Mouse (Mus musculus) frontal cortex, postnatal 36 days (tissue): ENCODE measurements around the gene Ldlr.
"Not testable (repeated sequence)": the region's sequence is repeated elsewhere in the genome, so short reads cannot be mapped to it uniquely, and the experiment has no call there.

Source experiments
- DNase-seq, 2 experiments: peaks; one replicate each; pipeline ENCODE4 v3.0.0; 2022; ENCODE audit warnings: low spot score in 2 of 2

Gene Ldlr

DNA sequence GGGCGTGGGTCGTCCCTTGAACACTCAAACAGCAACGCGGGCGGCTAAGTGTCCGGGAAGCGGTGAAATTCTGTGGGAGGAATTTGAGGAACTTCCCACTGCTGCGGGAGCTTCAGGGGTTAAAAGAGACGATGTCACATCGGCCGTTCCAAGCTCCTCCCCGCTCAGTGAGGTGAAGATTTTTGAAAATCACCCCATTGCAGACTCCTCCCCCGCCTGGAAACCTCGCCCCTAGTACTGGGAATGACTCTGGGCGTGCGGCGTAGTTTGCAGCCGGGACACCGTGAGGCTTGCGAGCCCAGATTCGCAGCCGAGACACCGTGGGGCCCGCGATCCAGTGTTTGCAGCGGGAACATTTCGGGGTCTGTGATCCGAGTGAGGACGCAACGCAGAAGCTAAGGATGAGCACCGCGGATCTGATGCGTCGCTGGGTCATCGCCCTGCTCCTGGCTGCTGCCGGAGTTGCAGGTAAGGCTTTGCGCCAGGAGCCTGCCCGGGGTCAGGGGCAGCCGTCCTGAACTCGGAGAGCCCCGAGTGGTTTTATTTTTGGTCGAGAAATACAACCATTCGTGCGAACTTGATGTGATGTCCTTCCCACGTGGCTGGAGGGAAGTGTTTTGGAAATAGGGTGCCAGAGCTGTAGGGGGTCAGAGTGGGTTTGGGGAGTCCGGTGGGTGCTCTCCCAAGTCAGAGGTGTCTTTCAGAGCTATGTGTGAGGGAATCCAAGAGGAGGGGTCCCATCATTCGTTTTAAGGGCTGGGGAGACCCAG is at the start of gene Ldlr:
TSS of gene Ldlr (plus strand) at position 107 of the 770 bp plus-strand sequence.
- DNase-seq = peak; percentile 69 to 81

DNA sequence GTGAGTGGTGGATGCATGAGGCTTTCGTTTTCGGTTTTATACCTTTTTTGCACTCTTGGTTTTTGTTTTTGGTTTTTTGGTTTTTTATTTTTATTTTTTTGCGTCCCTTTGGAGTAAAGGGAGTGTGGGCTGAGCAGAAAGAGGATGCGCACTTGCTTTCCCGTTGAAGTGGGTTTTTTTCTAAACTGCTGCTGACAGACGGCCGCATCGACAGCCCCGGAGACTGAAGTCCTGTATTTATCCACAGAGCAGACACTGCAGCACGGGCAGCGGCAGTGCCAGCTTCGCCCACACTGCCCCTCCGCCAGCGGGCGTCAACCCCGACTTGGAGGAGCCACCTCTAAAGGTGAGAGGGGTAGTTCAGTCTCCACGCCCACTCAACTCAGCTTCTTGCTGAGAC is 45.6 kb upstream of the Ldlr start:
- DNase-seq = no peak

DNA sequence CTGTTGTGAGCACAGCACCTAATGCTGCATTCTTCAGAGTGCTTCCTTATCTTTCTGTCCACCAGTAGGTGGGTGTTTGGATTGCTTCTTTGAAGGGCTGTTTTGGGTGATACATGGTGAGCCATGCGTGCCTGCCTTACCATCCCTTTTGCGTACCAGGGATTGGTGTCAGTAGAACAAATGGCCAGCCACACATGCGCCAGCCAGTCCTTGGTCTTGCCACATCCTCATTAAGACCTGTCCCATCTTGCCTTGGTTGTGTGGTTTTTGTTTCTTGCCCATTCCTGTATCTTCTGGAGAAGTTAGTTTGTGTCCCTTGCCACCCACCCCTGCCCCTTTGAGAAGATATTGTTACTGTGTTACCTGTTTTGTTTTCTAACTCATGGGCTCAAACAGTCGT is 42.8 kb upstream of the Ldlr start:
- no peak for DNase-seq

DNA sequence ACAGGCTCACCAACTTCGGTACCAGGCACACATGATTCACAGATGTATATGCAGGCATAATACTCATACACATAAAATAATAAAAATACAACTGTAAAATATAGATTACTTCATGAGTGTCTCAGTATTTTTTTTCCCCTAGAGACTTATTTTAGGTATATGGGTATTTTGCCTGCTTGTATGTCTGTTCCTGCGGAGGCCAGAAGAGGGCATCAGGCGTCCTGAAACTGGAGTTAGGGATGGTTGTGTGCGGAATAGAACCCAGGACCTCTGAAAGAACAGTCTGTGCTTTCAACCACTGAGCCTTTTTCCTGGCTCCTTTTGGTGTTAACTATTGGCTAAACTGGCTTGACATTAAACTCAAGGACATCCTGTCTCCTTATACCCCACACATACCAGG is 40.5 kb upstream of the Ldlr start:
- no peak for DNase-seq

DNA sequence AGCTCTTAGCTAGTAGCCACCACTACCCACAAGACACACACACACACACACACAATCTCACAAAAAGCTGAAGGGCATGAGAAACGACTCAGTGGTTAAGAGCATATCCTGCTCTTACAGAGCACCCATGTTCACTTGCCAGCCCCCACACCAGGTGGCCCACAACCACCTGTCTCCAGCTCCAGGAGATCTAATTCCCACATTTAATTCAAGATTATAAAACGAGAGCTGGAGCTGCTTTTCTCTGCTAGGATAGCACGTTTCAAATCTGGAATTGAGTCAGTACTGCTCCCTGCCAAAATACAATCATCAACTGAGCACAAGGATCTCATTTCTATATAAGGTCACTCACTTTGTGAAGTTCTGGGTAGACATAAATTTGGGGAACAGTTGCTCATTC is 39.4 kb upstream of the Ldlr start:
- DNase-seq = peak in 1 of 2 experiments; percentile 31

DNA sequence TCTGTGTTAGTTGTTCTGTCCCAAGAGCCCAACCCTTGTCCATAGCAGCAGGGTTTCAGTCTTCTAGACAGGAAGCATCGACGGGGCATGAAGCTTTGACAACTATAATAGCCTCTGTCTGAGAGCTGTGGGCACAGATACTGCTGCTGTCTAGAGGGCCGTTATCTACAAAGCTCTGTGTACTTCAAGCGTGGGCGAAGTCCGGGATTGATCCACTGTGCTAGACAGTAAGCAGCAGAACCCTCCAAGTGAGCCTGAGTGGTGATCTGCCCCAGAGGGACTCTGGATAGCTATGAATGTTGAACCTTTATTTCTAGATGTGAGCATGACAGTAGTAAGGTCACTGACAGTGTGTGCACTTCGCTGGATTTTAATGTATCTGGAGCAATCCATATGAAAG is 34.7 kb upstream of the Ldlr start:
- DNase-seq = no peak

DNA sequence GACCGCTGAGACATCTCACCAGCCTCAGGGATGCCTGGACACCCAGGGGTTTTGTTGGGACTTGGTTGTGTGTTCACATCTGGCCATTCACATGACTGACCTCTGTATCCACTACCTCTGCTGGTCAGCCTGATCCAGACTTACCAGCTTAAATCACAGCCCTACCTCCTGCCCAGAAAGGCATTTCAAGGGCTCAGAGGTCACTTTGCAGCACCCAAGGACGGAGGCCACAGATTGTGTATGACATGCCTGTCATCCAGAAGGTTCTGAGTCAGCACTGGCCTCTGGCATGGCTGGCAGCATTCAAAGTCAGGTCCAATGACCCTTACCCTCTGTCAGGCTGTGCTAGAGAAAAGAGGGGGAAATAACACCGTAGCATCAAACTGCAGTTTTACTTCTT is 33.3 kb upstream of the Ldlr start:
- DNase-seq = no peak

DNA sequence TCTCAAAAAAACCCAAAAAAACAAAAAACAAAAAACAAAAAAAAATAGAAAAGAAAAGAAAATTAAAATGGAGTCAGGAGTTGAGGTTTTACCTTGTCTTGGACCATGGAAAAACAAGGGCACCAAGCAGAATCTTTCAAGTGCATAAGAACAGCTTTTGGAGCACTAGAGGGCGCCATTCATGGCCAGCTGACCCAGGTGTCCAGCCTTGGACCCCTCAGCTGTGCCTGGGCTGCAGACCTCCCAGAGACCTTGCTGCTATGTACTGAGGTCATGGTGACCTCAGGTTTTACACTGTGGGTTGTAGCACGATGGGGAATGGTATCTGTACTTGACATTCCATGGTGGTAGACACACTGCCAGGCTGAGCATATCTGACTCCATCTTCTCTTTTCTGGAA is 31.4 kb upstream of the Ldlr start:
- DNase-seq = no peak

DNA sequence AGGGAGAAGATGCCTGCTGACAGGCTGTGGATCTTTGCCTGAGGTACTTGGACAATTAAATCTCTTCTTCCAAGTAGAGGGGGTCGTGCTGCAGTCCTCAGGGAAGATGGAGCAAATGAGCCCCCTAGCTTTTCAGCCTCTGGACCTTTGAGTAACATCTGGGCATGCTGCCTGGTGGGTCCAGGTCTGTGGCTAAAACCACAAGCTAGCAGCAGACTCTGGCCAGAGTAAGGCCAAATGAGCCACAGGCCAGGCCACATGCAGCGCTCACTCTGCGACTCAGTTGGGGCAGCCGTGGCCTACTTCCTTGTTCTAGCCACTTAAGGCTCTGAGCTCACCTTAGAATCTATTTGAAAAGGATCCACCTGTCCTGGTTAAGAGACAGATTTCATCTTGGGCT is 30.8 kb upstream of the Ldlr start:
- DNase-seq = no peak

DNA sequence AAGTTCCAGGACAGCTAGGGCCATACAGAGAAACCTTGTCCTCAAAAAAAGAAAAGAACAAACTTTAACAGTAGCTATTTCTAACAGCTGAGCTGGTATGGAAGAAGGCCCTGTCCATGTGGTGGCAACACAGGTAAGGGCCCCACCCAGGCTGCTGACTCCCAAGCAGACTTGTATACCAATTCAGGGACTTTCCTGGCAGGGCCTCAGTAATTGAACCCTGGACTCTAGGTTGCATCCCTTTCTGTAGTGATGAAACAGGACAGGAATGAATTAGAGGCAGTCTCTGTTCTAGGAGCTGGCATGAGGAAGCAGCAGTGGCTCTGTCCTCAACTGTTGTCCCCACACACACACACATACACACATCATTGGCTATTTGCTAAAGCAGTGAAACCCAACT is 29.2 kb upstream of the Ldlr start:
- DNase-seq = no peak

DNA sequence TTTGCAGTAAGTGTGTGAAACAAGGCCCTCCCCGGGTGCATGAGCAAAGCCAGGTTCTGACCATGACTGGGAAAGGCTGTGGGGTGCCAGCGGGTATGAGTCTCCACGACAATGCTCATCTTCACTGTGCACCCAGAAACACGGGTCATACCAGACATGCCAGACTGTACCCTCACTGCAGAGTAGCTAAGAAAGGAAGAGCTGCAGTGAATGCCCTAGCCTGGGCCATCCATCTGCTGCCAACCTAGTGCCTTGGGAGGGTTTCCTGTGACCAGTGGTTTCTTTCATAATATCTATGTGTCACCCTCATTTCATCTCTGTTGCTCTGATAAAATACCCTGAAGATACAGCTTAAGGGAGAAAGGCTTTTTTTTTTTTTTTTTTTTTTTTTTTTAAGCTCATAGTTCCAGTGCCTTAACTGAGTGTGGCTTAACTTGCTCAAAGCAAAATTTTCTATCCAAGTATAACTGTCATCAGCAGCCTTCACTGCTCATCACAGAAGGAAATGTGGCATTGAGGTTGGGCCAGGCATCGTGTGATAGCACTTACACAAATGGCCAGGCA is 28.0 kb upstream of the Ldlr start:
- DNase-seq = no peak

DNA sequence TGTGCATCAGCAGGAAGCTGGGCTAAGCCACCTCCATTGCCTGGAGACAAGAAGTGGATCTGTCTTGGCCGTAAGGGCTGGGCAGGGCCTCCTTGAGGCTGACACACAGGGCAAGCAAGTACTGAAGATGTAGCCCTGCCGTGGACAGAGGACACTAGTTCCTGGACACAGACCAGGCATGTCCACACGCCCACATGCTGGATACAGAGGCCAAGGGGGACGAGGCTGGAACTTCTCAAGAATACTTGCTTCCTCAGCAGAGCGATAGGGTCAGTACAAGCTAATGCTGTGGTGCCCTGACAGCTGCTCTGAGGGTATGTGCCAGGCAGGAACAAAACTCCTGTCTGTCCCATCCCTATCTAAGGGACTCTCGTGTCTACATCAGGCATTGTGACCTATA is 26.2 kb upstream of the Ldlr start:
- no peak for DNase-seq

DNA sequence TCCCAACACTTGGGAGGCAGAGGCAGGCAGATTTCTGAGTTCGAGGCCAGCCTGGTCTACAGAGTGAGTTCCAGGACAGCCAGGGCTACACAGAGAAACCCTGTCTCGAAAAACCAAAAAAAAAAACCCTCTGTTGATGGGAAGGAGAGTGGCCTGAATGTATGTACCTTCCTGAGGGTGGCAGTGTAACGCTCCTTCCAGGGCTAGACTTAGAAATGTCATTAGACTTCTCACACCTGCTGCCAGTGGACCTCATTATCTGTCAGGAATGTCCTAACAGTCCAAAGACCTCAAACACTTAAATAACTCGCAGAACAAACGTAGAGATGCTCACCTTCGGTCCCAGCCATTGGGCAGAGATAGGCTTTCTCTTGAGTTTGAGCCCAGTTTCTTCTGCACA is 24.0 kb upstream of the Ldlr start:
- DNase-seq = not testable (repeated sequence)

DNA sequence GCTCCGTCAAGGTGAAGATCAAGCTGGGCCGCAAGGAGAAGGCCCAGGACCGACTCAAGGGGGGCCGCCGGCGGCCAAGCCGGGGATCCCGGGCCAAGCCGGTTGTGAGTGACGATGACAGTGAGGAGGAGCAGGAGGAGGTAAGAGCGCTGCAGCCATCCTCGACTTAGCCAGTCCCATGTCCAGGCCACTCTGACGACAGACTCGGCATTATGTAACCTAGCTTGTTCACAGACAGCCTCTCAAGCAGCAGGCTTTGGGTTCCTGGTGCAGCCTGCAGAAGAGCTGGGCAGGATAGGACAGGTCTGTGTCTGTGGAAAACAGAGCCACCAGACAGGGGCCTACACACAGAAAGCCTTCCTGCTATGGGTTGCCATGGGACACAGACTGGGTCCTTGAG is 22.2 kb upstream of the Ldlr start:
- no peak for DNase-seq

DNA sequence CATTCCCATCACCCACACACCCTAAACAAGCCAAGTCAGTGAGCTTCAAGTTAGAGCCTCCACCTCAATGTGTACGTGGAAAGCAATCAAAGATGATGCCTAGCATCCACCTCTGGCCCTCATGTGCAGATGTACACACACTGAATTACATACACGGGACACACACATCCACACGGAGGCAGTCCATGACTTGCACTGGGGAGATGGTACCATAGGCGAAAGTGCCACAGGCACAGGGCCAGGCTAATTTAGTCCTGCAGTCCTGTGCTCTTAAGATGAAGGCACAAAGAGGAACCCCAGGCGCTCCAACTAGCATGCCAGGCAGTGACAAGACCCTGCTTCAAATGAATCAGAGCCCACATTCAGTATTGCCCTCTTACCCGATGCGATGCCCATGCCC is 19.8 kb upstream of the Ldlr start:
- DNase-seq = no peak

DNA sequence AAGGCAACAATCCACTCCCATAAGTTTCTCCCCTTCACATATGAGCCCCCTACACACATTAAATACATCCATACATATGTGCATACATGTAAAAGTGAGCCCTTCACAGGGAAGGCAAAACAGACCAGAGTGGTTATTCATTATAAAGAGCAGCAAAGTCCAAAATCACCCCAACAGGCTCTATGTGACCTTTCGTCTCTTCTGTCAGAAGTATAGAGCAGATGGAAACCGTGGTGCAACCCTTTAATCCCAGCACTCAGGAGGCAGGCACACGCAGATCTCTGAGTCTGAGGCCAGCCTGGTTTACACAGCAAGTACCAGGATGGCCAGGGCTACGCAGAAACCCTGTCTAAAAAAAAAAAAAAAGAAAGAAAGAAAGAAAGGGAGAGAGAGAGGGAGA is 17.2 kb upstream of the Ldlr start:
- DNase-seq = no peak

DNA sequence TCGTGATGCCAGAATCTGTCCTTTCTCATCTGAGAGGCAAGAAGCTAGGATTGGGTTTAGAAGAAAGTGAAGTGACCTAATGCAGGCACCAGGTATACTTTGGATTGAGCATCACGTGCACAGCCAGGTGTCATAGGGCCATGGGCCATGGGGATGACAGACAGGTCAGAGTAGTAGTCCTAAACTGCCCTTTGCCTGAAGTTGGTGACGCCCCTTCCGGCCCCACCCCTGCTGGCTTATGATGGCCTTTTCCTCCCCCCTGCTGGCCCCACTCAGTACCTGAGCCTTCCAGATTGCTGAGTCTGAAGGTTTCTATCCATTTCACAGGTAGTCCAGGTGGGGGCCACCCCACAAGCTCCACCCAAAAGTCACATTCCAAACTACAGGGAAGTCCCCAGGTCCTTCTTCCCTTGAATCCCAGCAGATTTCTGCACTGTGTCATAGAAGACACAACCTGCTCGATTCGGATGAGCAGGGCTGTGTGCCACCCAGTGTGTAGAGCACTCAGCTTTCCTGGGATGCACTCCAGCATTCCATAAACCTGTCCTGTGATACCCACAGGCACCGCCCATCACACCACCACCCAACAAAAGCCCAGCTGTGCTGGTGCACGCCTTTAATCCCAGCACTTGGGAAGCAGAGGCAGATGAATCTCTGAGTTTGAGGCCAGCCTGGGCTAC is 16.6 kb upstream of the Ldlr start:
- no peak for DNase-seq

DNA sequence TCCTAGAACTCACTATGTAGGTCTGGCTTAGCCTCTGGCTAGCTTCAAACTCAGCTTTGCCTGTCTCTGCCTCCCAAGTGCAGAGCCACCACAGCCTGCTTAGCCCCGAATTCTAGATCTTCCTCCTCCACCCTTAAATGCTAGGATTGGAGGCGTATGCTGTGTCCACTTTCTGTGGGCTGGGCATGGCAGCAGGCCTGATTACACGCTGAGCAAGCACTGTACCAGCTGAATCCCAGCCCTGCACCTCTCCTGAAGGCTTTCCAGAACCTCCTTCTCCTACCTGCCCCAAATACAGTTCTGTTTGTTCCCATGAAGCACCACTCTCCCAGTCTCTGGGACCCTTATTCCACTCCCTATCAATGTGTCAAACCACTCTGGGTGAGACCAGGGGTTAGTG is 13.9 kb upstream of the Ldlr start:
- DNase-seq = no peak

DNA sequence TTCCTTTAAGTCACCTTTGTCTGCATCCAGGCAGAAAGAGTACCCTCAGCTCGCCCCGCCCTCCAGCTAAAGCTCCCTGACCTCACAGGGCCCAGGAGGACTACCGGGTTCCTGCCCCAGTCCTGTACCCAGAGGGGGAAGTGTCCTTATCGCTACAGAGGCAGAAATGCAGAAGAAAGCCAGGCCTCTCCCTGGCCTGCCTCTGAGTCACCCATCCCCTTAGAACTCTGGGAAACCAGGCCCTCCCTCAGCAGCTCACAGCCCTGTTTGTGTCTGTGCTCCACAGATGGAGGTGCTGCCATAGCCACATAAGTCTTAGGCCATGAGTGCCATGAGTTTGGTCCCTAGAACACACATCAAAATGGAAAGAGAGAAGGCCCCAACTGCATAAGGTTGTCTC is 8.0 kb upstream of the Ldlr start:
- DNase-seq = no peak

DNA sequence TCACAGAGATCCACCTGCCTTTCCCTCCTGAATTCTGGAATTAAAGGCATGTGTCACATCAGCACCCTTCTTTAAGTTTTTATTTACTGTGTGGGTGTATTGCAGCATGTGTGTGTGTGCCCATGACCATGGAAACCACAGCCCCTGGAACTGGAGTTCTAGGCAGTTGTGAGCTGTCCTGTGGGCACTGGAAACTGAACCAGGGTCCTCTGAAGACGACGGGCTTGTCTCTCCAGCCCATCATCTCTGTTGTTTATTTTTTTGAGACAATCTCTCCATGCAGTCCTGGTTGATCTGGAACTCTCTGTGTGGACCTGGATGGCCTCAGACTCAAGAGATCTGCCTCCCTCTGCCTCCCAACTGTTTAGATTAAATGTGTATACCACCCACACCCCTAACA is 6.3 kb upstream of the Ldlr start:
- DNase-seq = no peak

DNA sequence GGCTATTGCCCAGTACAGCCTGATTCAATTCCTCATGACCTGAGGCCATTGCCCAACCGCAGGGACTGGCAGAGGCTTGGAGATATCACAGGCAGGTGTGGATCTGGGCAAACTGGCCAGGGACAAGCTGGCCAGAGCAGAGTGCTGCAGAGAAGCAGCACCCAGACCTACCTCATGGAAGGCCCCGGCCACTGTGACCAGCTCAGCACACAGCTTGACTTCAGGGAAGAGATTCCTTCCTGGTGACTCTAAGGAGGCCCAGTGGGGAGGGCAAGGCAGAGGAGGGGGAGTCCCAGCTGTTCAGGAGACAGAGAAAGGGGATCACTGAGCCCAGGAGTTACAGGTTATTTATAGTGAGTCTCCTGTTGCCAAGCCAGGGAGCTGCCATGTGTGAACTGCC is 2.2 kb upstream of the Ldlr start:
- no peak for DNase-seq

DNA sequence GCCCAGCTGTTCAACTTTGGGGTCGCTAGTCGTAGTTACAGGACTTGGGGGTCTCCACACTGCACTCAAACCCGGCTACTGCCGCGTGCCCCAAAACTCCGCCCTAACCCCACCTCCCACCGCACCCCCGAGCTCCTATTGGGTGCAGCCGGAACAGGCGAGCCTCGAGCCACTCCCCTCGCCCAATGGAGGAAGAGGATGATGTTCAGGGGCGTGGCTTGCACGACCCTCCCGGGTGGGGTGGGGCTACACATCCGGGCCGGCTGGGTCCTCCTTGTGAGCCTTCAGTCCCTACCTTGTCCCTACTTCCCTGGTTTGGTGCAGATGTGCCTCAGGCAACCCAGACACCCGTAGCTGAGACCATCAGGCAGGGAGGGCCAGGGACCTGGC is 859 bp downstream of the Ldlr start:
- peak; percentile 86 to 90 for DNase-seq
